Mouse (Mus musculus) heart, embryonic 16.5 days (tissue): ENCODE measurements around the gene Aqp5. TPM values are rescaled to one million over a fixed set of nuclear protein-coding genes. Genes with fewer than 3 reads are reported as not detected.

ENCODE experiments used
- ATAC-seq: fragments of 200-750 bp; cut with Nextera tagmentation; replicated peaks from 2 replicates; pipeline ENCODE4 v1.8.0; 2017; ENCODE audit warnings: moderate number of reproducible peaks; ENCODE audit not compliant: insufficient read depth, low FRiP score; ENCODE audit errors: extremely low read depth
- H3K27ac ChIP-seq: fragments of 300-500 bp; sonication (generic); 2 replicates; pipeline ENCODE4 v1.5.1; 2014; ENCODE audit warnings: mild to moderate bottlenecking, low read length, control low read depth, moderate library complexity
- H3K27me3 ChIP-seq: fragments of 300-500 bp; sonication (generic); 2 replicates; pipeline ENCODE4 v1.6.1; 2014; ENCODE audit warnings: low read length, mixed read lengths; ENCODE audit not compliant: control insufficient read depth, insufficient read depth
- H3K36me3 ChIP-seq: fragments of 300-500 bp; sonication (generic); 2 replicates; pipeline ENCODE4 v1.6.1; 2014; ENCODE audit not compliant: control insufficient read depth, insufficient read depth
- H3K4me1 ChIP-seq: fragments of 300-500 bp; sonication (generic); 2 replicates; pipeline ENCODE4 v1.6.1; 2014; ENCODE audit warnings: low read length, mixed read lengths; ENCODE audit not compliant: control insufficient read depth, insufficient read depth
- H3K4me2 ChIP-seq: fragments of 300-500 bp; sonication (generic); 2 replicates; pipeline ENCODE4 v1.6.1; 2014; ENCODE audit warnings: low read depth, mild to moderate bottlenecking, control low read depth, low read length
- H3K4me3 ChIP-seq: fragments of 300-500 bp; sonication (generic); 2 replicates; pipeline ENCODE4 v1.5.1; 2014; ENCODE audit warnings: mild to moderate bottlenecking, control low read depth, low read length
- H3K9ac ChIP-seq: fragments of 300-500 bp; sonication (generic); 2 replicates; pipeline ENCODE4 v1.6.1; 2014; ENCODE audit warnings: low read length, control low read depth
- H3K9me3 ChIP-seq: fragments of 300-500 bp; sonication (generic); replicated peaks from 2 replicates; pipeline ENCODE4 v1.6.1; 2016; ENCODE audit warnings: low read length; ENCODE audit not compliant: control insufficient read depth
- WGBS: fragments of 180-500 bp; shearing (Covaris S2); extraction: QIAGEN DNeasy Blood & Tissue Kit; methylation state at CpG from one replicate; pipeline ENCODE4 v1.1.7; 2014; 5-methylcytosine and 5-hydroxymethylcytosine counted together
- polyA plus RNA-seq: library from polyadenylated mRNA; unstranded; fragments of >200 nt; fragmentation: Nextera tagmentation; extraction: Ambion mirVana; gene quantifications from 2 replicates; pipeline ENCODE4 v1.2.1, GENCODE M21; 2015

Gene Aqp5
- polyA plus RNA-seq, 1 experiment from 2014 or later: 1.3 TPM

DNA sequence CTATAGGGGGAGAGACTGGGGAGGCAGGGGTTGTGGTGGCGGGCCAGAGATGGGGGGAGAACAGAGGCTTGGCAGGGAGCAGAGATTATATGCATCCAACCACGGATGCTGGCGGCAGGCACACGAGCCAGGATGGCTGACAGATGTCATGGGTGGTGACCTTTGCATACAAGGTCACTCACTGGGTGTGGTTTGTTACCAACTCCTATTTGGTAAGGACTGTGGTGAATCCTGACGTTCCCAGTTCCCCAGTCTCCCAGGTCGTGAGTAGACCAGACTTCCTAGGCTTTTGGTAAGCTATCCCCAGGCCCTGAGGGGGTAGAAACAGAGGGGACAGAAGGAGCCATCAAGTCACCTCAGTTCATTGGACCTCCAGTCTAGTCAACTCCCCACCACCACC lies 21.9 kb upstream of the Aqp5 start:
- Histone ChIP-seq H3K27ac (no peak overlapping the region), H3K36me3 (no peaks in the 10 kb centered on the region), H3K9me3 (no peaks in the 10 kb centered on the region), H3K9ac (no peak overlapping the region), H3K4me3 (no peak overlapping the region), H3K4me1 (no peaks in the 10 kb centered on the region), H3K27me3 (0 out of 2 replicates have a peak, but pooled peaks cover 3% of the 10 kb centered on the region), H3K4me2 (no peak overlapping the region)
- no peak for ATAC-seq
- 72% methylated on average over 6 of the region's 6 CpGs for WGBS

DNA sequence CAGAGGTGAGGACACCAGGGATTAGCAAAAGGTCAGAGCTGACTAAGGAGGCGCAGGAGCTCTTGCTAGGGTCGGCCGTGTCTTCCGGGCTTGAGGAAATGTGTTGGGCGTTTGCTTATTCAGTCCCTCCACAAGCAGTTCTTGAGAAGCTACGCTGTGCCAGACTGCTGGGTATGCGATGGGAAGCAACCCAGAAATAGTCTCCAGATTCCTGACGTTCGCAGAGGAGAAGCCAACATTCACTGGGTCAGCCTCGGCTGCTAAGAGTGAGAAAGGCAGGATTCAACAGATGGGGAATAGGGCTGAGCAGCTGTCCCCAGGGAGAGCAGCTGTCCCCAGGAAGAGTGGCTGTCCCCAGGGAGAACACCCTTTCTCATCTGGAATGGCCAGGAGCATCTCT lies 21.5 kb upstream of the Aqp5 start:
- Histone ChIP-seq H3K9ac (no peak overlapping the region), H3K36me3 (no peaks in the 10 kb centered on the region), H3K27me3 (0 out of 2 replicates have a peak, but pooled peaks cover 3% of the 10 kb centered on the region), H3K9me3 (no peaks in the 10 kb centered on the region), H3K4me1 (no peaks in the 10 kb centered on the region), H3K4me3 (no peak overlapping the region), H3K4me2 (no peak overlapping the region), H3K27ac (no peak overlapping the region)
- ATAC-seq: no peak
- 62% methylated on average over 10 of the region's 10 CpGs for WGBS

DNA sequence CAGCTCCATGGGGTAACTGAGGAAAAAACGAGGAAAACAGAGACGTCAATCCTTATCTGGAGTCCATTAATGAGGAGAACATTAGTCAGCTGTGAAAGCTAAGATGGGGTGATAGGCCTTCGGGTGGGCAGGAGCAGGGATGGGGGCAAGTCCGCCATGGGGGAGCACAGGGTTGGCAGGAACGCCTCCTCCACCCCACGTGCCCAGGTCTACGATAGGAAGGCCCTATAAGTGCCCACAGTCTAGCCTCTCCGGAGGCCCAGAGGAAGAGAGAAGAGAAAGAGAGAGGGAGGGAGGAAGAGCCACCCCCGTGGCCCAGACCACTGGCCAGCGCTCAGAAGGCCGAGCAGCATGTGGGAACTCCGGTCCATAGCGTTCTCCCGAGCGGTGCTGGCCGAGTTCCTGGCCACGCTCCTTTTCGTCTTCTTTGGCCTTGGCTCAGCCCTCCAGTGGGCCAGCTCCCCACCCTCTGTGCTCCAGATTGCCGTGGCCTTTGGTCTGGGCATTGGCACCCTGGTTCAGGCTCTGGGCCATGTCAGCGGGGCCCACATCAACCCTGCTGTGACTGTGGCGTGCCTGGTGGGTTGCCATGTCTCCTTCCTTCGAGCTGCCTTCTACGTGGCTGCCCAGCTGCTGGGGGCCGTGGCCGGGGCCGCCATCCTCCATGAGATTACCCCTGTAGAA lies 11.6 kb upstream of the Aqp5 start, which contains the start of gene Aqp2:
Gene Aqp2, plus strand, starts transcription at position 254 of the 684 bp plus-strand sequence.
- WGBS: 75% methylated on average over 26 of the region's 26 CpGs

DNA sequence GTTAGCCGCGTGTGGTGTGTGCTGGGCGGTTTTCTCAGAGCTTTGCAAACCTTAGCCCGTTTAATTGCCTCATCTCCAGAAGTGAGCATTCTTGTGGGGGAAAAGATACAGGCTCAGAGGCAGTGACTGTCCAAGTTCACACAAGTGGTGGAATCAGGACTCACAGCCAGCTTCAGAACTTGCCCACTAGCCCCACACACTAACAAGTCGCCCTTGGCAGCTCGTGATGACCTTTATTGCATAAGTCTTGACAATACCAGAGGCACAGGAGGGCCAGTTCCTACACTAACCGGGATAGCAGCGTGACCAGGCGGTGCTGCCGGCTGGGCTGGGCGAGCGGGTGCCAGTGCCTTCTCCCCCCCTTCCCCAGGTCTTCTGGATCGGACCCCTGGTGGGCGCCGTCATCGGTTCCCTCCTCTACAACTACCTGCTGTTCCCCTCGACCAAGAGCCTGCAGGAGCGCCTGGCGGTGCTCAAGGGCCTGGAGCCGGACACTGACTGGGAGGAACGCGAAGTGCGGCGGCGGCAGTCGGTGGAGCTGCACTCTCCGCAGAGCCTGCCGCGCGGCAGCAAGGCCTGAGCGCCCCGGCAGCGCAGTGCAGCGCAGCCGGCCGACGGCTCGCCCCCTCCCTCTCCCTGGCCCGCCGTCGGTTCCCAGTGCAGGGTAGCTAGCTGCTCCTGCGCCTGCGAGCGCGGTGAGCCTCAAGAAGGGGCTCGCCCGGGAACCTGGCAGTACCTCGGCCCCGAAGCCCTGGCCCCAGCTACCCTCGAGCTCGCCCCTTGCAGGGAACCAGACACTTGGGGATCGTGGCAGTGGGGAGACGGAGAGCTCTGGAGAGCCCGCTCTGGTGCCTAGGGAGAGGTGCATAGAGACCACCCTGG lies 6.9 kb upstream of the Aqp5 start:
- no peaks in the 10 kb centered on the region for H3K36me3 ChIP-seq
- H3K9me3 ChIP-seq: no peaks in the 10 kb centered on the region
- 0 out of 2 replicates have a peak, but pooled peaks have one; percentile 53 for ATAC-seq
- H3K27ac ChIP-seq: no peak overlapping the region
- peak overlapping the region; percentile 36 for H3K4me3 ChIP-seq
- peaks cover 92% of the 10 kb centered on the region for H3K27me3 ChIP-seq
- 3% methylated on average over 53 of the region's 54 CpGs for WGBS
- H3K4me1 ChIP-seq: peaks cover 13% of the 10 kb centered on the region
- H3K4me2 ChIP-seq: peak overlapping the region; percentile 61
- H3K9ac ChIP-seq: peak overlapping the region; percentile 27

More for the DNA sequence above, 11.6 kb upstream of the Aqp5 start, which contains the start of gene Aqp2:
- no peak within 1 kb of the TSS for H3K9ac ChIP-seq
- no peak within 1 kb of the TSS for H3K4me2 ChIP-seq
- peaks cover 3% of the 10 kb centered on the region for H3K4me1 ChIP-seq
- H3K36me3 ChIP-seq: no peaks in the 10 kb centered on the region
- no peak within 1 kb of the TSS for H3K27ac ChIP-seq
- H3K9me3 ChIP-seq: no peaks in the 10 kb centered on the region
- H3K27me3 ChIP-seq: peaks cover 57% of the 10 kb centered on the region
- H3K4me3 ChIP-seq: no peak within 1 kb of the TSS
- no peak for ATAC-seq

DNA sequence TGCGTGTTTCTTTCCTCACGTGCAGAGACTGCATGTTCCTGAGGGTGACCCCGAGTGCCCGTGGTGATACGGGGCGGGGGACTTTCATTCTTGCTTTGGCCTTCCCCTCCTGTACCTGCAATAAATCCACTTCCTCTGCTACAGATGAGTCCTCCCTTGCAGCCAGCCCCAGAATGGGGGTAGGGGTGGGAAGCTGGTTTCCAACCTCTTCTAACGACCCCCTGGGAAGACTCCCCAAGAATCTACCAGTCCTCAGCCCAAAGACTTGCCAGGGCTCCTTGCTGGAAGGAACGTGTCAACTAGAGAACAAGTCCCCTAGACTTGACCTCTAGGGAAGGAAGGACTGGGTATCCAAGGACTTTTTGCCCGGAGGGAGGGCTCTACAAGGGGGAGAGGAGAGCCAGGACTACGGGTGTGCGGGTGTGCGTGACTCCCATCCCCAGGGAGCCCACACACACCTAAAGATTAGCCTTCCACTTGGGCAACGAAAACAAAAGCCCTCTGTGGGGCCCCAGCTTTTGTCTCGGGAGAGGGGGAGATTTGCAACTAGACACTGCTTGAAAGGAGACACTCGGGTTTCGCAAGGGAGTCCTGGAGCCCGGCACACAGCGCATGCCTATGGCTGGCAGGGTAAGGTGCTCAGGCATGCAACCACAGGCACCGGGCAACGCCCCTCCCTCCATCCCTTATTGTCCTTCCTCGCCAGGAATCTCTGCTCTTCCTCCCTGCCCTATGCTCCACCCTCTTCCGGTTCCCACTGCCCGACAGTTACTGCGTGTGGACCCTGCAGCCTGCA lies 6.0 kb upstream of the Aqp5 start:
- Histone ChIP-seq H3K4me3 (peak overlapping the region; percentile 36), H3K4me1 (peaks cover 13% of the 10 kb centered on the region), H3K36me3 (no peaks in the 10 kb centered on the region), H3K27me3 (peaks cover 93% of the 10 kb centered on the region), H3K9me3 (no peaks in the 10 kb centered on the region), H3K4me2 (peak overlapping the region; percentile 61), H3K27ac (no peak overlapping the region), H3K9ac (peak overlapping the region; percentile 34)
- 5% methylated on average over 24 of the region's 24 CpGs for WGBS
- no peak for ATAC-seq

DNA sequence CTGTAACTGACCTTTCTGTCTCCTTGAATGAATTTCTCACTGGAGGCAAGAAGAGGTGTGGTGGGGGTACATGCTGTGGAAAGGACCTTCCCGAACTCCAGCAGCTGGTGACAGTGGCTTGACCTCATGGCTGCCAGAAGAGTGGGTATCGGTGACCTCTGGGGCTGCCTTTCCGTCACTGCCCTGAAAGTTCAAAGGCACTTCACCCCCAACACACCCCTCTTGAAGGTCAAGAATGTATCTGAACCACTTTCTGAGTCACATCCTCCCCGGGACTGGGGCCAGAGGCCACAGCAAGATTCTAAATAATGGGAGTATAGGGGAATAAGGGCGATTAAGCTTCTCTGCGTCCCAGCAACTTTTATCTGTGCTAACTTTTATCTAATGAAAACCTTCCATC lies 4.8 kb upstream of the Aqp5 start:
- Histone ChIP-seq H3K9me3 (no peaks in the 10 kb centered on the region), H3K27ac (no peak overlapping the region), H3K36me3 (no peaks in the 10 kb centered on the region), H3K4me2 (no peak overlapping the region), H3K4me3 (no peak overlapping the region), H3K27me3 (peaks cover 93% of the 10 kb centered on the region), H3K4me1 (peaks cover 16% of the 10 kb centered on the region), H3K9ac (no peak overlapping the region)
- WGBS: 57% methylated on average over 6 of the region's 6 CpGs
- ATAC-seq: no peak

DNA sequence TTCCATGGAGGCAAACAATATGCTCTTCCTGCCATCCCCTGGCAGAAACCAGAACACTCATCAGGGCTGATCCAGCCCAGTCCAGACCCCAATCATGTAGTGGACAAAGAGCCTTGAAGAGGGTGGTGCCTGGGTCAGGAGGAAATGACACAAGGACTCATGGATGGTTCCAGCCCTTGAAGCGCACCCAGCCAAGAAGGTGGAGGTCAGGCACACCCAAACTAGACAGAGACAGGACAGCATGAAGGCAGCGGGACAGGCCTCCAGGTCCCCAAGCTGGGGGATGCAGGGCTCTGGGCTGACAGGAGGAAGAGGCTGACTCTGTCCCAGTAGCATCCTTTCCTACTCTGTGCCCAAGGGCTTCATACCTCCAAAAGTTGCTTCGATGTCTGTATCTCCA lies 4.1 kb upstream of the Aqp5 start:
- Histone ChIP-seq H3K36me3 (no peaks in the 10 kb centered on the region), H3K4me1 (peaks cover 16% of the 10 kb centered on the region), H3K27me3 (peaks cover 93% of the 10 kb centered on the region), H3K9me3 (no peaks in the 10 kb centered on the region), H3K4me2 (no peak overlapping the region), H3K9ac (no peak overlapping the region), H3K4me3 (no peak overlapping the region), H3K27ac (no peak overlapping the region)
- ATAC-seq: no peak
- WGBS: 81% methylated on average over 3 of the region's 3 CpGs

DNA sequence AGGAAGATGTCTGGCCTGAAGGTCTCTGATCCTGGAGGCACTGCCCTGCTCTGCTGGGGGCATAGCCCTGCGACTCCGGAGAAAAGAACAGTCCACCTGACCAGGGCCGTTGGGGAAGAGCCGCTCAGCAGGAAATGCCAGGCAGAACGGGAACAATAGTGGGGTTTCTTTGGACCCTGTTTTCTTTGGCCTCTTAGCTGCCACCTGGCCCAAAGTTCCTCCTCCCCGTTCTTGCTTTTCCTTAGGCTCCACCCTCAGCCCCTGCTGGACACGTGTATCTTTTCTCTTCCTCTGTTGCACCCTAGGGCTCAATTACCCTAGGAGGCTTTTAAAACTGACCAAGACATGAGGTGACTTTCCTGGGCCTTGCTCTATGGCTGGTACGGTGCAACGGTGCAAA lies 1.3 kb upstream of the Aqp5 start:
- H3K4me3 ChIP-seq: no peak overlapping the region
- no peaks in the 10 kb centered on the region for H3K9me3 ChIP-seq
- ATAC-seq: no peak
- peaks cover 100% of the 10 kb centered on the region for H3K27me3 ChIP-seq
- no peak overlapping the region for H3K27ac ChIP-seq
- H3K36me3 ChIP-seq: no peaks in the 10 kb centered on the region
- H3K4me1 ChIP-seq: peaks cover 11% of the 10 kb centered on the region
- no peak overlapping the region for H3K4me2 ChIP-seq
- H3K9ac ChIP-seq: no peak overlapping the region
- WGBS: 6% methylated on average over 9 of the region's 9 CpGs
